Mouse (Mus musculus) forebrain, postnatal 0 days (tissue): ENCODE measurements around the gene Ptch2. TPM values are rescaled to one million over a fixed set of nuclear protein-coding genes. Genes with fewer than 3 reads are reported as not detected.
A peak's percentile ranks its signal among the peaks of the same experiment; 100 is the strongest.

ENCODE experiments used
- ATAC-seq: fragments of 200-750 bp; cut with Nextera tagmentation; 2 replicates; pipeline ENCODE4 v1.8.0; 2017; ENCODE audit warnings: mild to moderate bottlenecking, moderate library complexity
- DNase-seq: peaks from one replicate; pipeline ENCODE4 v3.0.0-alpha.2; 2015
- H3K27ac ChIP-seq: fragments of 300-500 bp; sonication (generic); 2 replicates; pipeline ENCODE4 v1.5.1; 2014; ENCODE audit warnings: low read depth, mild to moderate bottlenecking, antibody characterized with exemption, low read length, moderate library complexity, mixed read lengths
- H3K27me3 ChIP-seq: fragments of 300-500 bp; sonication (generic); 2 replicates; pipeline ENCODE4 v1.6.1; 2014; ENCODE audit warnings: mild to moderate bottlenecking, low read length, mixed read lengths; ENCODE audit not compliant: insufficient read depth
- H3K36me3 ChIP-seq: fragments of 300-500 bp; sonication (generic); 2 replicates; pipeline ENCODE4 v1.6.1; 2014; ENCODE audit warnings: mild to moderate bottlenecking, moderate library complexity; ENCODE audit not compliant: insufficient read depth
- H3K4me1 ChIP-seq: fragments of 300-500 bp; sonication (generic); 2 replicates; pipeline ENCODE4 v1.6.1; 2014; ENCODE audit warnings: antibody characterized with exemption; ENCODE audit not compliant: insufficient read depth
- H3K4me2 ChIP-seq: fragments of 300-500 bp; sonication (generic); 2 replicates; pipeline ENCODE4 v1.6.1; 2014; ENCODE audit warnings: low read depth, mild to moderate bottlenecking, moderate library complexity
- H3K4me3 ChIP-seq: fragments of 300-500 bp; sonication (generic); 2 replicates; pipeline ENCODE4 v1.5.1; 2014; ENCODE audit warnings: low read depth, low read length, mixed read lengths
- H3K9ac ChIP-seq: fragments of 300-500 bp; sonication (generic); 2 replicates; pipeline ENCODE4 v1.6.1; 2014; ENCODE audit warnings: mild to moderate bottlenecking
- H3K9me3 ChIP-seq: fragments of 300-500 bp; sonication (generic); 2 replicates; pipeline ENCODE4 v1.6.1; 2016; ENCODE audit warnings: low read length
- CTCF ChIP-seq: sonication (generic); IDR thresholded peaks from 2 replicates; pipeline ENCODE4 v1.5.1; 2016; ENCODE audit warnings: antibody characterized with exemption, control low read depth, low read depth
- WGBS: fragments of 180-500 bp; shearing (Covaris S2); extraction: QIAGEN DNeasy Blood & Tissue Kit; methylation state at CpG from one replicate; pipeline ENCODE4 v1.1.7; 2014; 5-methylcytosine and 5-hydroxymethylcytosine counted together
- polyA plus RNA-seq: library from polyadenylated mRNA; unstranded; fragments of >200 nt; fragmentation: Nextera tagmentation; extraction: Ambion mirVana; gene quantifications from 2 replicates; pipeline ENCODE4 v1.2.1, GENCODE M21; 2015
- total RNA-seq: library from RNA; depleted of rRNA; stranded (reverse); fragments of >200 nt; gene quantifications from 2 replicates; pipeline ENCODE4 v1.2.3, GENCODE M21; 2014

Ptch2 gene
- total and polyA plus RNA-seq, 2 experiments from 2014 or later: 1.9 to 8.6 TPM

DNA sequence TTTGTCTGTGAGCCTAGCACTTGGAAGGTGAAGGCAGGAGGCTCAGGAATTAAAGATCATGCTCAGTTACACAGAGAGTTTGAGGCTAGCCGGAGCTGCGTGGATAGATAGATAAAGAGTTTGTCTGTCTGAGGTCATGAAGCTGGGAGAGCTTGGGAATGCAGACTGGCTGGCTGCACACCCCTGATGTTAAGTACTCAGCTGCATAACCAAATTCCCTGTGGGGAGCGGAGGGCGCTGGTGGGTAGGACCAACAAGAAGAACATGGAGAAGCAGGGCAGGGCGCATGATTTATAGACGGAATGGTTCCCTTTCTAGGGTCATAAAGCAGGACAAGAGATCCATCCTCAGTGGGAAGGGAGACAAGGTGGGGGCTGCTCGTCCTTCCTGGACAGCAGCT lies 47.1 kb downstream of the Ptch2 start:
- no peak overlapping the region for H3K4me3 ChIP-seq
- H3K27ac ChIP-seq: no peak overlapping the region
- no peaks in the 10 kb centered on the region for H3K4me1 ChIP-seq
- ATAC-seq: no peak
- no peaks in the 10 kb centered on the region for H3K36me3 ChIP-seq
- DNase-seq: no peak
- no peaks in the 10 kb centered on the region for H3K27me3 ChIP-seq
- TF ChIP-seq CTCF: no peak
- H3K9me3 ChIP-seq: no peaks in the 10 kb centered on the region
- no peak overlapping the region for H3K9ac ChIP-seq
- H3K4me2 ChIP-seq: no peak overlapping the region
- WGBS: 74% methylated on average over 7 of the region's 7 CpGs

DNA sequence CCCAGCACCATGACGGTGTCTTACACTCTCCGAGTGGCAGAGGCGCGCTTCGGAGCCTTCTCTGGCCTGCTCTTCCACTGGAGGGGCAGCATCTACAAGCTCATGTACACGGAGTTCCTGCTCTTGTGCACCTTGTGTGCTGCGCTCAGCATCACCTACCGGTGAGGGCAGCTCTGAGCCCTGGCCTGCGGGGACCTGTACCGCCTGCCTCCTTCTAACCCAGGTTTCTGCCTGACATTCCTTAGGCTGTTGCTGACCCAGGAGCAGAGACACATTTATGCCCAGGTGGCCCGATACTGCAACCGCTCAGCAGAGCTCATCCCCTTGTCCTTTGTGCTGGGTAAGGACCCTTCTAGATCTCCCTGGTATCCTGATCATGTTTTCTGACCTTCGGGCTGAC lies 49.4 kb downstream of the Ptch2 start:
- H3K9ac ChIP-seq: no peak overlapping the region
- H3K4me1 ChIP-seq: no peaks in the 10 kb centered on the region
- no peak overlapping the region for H3K4me2 ChIP-seq
- H3K27me3 ChIP-seq: no peaks in the 10 kb centered on the region
- no peaks in the 10 kb centered on the region for H3K9me3 ChIP-seq
- DNase-seq (no peak), ATAC-seq (no peak)
- peaks cover 11% of the 10 kb centered on the region for H3K36me3 ChIP-seq
- WGBS: 93% methylated on average over 13 of the region's 13 CpGs
- TF ChIP-seq CTCF: no peak
- no peak overlapping the region for H3K4me3 ChIP-seq
- no peak overlapping the region for H3K27ac ChIP-seq

DNA sequence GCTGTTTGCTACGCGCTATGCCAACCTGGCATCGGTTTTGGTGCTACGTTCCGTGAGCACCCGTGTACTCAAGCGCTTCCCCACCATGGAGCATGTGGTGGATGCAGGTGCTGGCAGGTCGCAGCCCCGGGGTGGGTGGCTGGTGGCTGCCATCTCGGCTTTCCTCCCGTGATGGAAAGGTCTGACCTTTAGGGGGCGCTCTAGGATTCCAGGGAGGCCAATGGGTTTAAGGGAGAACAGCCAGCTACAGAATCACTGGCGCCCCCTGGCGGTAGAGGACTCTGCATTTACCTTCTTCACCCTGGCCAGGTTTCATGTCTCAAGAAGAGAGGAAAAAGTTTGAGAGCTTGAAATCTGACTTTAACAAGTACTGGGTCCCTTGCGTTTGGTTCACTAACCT lies 50.3 kb downstream of the Ptch2 start:
- H3K4me2 ChIP-seq: no peak overlapping the region

DNA sequence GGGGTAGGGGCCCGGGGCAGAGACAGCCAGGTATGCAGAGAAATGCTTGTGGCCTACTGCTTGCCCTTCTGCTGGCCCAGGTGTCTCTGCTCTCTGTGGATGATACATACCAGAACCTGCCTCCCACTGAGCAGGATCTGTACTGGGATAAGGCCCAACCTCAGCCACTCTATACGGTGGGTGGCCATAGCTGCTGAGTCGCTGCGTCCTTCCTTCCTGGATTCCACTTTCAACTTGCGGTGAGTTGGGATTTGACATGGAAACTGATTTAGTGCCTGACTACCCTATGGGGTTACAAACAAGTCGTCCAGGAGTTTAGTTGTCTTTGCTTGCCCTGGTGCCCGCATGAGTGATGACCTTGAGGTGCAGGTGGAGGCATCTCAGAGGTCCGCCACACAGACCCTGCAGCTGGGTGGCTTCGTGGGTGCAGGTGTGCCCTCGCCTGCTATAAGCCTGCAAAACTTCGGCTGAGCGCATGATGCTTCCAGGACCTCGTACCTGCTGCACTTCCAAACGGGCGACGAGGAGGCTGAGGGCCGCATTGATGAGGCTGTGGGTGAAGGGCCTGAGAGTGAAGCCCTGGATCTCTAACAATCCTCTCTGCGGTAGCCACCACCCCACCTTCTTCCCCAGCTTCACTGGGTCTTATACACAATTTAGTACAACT lies 52.3 kb downstream of the Ptch2 start:
- H3K4me2 ChIP-seq: no peak overlapping the region
- H3K4me3 ChIP-seq: no peak overlapping the region
- H3K36me3 ChIP-seq: peaks cover 36% of the 10 kb centered on the region
- no peak overlapping the region for H3K9ac ChIP-seq
- H3K9me3 ChIP-seq: no peaks in the 10 kb centered on the region
- ATAC-seq: no peak
- H3K27me3 ChIP-seq: no peaks in the 10 kb centered on the region
- 85% methylated on average over 18 of the region's 18 CpGs for WGBS
- no peak for TF ChIP-seq CTCF
- no peaks in the 10 kb centered on the region for H3K4me1 ChIP-seq
- no peak for DNase-seq
- H3K27ac ChIP-seq: no peak overlapping the region

More for the DNA sequence above, 50.3 kb downstream of the Ptch2 start:
- H3K9me3 ChIP-seq: no peaks in the 10 kb centered on the region
- peaks cover 19% of the 10 kb centered on the region for H3K36me3 ChIP-seq
- peak; percentile 81 for TF ChIP-seq CTCF
- DNase-seq (peak; percentile 68), ATAC-seq (peak; percentile 19; the same call in 1 of the 2 replicates)
- no peak overlapping the region for H3K9ac ChIP-seq
- no peaks in the 10 kb centered on the region for H3K27me3 ChIP-seq
- H3K4me1 ChIP-seq: no peaks in the 10 kb centered on the region
- no peak overlapping the region for H3K4me3 ChIP-seq
- WGBS: 31% methylated on average over 15 of the region's 15 CpGs
- H3K27ac ChIP-seq: no peak overlapping the region

DNA sequence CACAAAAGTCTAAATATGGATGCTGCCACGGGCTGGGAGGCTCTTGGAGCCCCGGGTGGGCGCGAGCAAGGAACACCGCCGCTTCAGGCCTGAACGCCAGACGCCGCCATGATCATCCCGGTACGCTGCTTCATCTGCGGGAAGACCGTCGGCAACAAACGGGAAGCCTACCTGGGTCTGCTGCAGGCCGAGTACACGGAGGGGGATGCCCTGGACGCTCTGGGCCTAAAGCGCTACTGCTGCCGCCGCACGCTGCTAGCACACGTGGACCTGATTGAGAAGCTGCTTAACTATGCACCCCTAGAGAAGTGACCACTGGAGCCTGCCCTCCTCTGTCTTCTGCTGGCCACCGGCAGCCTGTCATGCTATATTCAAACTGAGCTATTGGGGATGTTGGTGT lies 52.9 kb downstream of the Ptch2 start:
- no peak overlapping the region for H3K27ac ChIP-seq
- no peak overlapping the region for H3K4me2 ChIP-seq
- no peaks in the 10 kb centered on the region for H3K9me3 ChIP-seq
- WGBS: 71% methylated on average over 24 of the region's 24 CpGs
- no peak overlapping the region for H3K4me3 ChIP-seq
- H3K27me3 ChIP-seq: no peaks in the 10 kb centered on the region
- peaks cover 42% of the 10 kb centered on the region for H3K36me3 ChIP-seq
- DNase-seq (no peak), ATAC-seq (no peak)
- H3K9ac ChIP-seq: no peak overlapping the region
- TF ChIP-seq CTCF: no peak
- H3K4me1 ChIP-seq: no peaks in the 10 kb centered on the region

DNA sequence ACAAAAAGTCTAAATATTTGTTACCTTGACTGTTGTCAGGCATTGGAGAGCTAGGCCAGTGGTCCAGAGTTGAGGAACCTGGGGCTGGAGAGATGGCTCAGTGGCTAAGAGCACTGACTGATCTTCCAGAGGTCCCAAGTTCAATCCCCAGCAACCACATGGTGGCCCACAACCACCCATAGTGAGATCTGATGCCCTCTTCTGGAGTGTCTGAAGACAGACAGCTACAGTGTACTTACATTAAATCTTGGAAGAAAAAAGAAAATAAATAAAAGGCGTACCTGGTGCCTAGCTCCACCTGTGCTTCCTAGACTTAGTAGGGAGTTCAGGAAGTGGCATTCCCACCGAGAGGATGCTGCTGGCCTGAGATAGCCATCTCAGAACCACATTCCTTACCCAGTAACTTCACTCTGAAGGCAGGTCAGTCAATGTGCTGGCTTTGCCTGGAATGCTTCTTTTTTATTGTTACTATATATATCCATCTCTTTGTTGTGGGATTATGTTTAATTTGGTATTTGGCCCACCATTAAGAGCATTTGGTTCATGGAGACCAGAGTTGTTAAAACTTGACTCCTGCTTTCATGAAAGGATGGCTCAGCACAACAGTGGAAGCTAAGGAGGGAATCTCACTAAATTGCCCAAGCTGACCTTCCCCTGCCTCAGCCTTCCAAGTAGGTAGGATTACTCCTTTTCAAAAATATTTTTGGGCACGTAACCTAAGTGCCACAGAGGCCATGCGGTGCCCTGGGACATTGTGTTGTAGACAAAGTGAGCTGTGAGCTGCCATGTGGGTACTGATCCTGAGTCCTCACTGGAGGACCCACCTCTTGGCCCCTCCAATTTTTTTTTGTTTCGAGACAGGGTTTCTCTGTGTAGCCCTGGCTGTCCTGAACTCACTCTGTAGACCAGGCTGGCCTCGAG lies 53.7 kb downstream of the Ptch2 start:
- Histone ChIP-seq H3K4me3 (no peak overlapping the region), H3K9me3 (no peaks in the 10 kb centered on the region), H3K4me2 (no peak overlapping the region), H3K4me1 (no peaks in the 10 kb centered on the region), H3K36me3 (peaks cover 49% of the 10 kb centered on the region), H3K27ac (no peak overlapping the region), H3K9ac (no peak overlapping the region), H3K27me3 (no peaks in the 10 kb centered on the region)
- DNase-seq (no peak), ATAC-seq (no peak)
- TF ChIP-seq CTCF: peak; percentile 2; the same call in 1 of the 2 replicates
- WGBS: 74% methylated on average over 6 of the region's 6 CpGs

DNA sequence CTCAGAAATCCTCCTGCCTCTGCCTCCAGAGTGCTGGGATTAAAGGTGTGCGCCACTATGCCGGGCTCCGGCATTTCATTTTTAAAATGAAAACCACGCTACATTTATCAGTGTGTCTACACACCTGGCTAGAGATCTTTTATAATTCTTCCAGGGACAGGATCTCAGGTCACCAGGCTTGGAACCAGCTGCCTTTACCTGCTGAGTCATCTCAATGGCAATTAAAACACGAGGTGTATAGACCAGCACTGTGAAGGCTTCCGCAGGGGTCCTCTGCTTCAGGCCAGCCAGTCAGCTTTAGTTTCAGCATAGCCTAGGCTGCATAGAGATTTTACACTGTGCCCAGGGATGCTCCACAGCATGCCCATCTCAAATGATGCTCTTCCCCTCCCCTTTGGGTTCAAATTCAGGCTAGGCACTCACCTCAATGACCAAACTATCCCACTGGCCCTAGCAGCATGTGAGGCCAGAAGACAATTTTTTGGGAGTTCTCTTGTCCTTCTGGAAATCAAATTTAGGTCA lies 54.4 kb downstream of the Ptch2 start:
- TF ChIP-seq CTCF: no peak
- Histone ChIP-seq H3K4me3 (no peak overlapping the region), H3K27me3 (no peaks in the 10 kb centered on the region), H3K4me2 (no peak overlapping the region), H3K4me1 (no peaks in the 10 kb centered on the region), H3K9me3 (no peaks in the 10 kb centered on the region), H3K36me3 (peaks cover 49% of the 10 kb centered on the region), H3K27ac (no peak overlapping the region), H3K9ac (no peak overlapping the region)
- ATAC-seq (no peak), DNase-seq (no peak)
- WGBS: 91% methylated on average over 6 of the region's 6 CpGs
